Mouse (Mus musculus): ENCODE results near the gene Znhit6. TPM values are rescaled to one million over a fixed set of nuclear protein-coding genes. Genes with fewer than 3 reads are reported as not detected.

Znhit6 gene
- 3.9 and 4.9 TPM in 2 replicates for total RNA-seq (2014; rRNA removed)
- 1.6 and 1.8 TPM in 2 replicates for polyA plus RNA-seq (2012; rRNA removed)

GRCm38 (mm10) chr3:145575743-145576481 lies at the start of gene Znhit6:
TSS of gene Znhit6 (plus strand) at chr3:145576205.
- peak; percentile 85 for DNase-seq (ENCODE audit: extremely low read depth, low read depth, low spot score)
- peaks cover 11% of the 10 kb centered on the region for H3K36me3 ChIP-seq (ENCODE audit: control insufficient read depth, insufficient read depth, low read length)
- H3K79me2 ChIP-seq (ENCODE audit: control insufficient read depth, insufficient read depth, low read length) = 0 out of 2 replicates have a peak, but pooled peaks cover 3% of the 10 kb centered on the region
- peak within 1 kb of the TSS; percentile 68 for H3K9ac ChIP-seq (ENCODE audit: low read depth, low read length)
- no peak within 1 kb of the TSS for H3K27ac ChIP-seq (replicated peaks; ENCODE audit: insufficient read depth, low read depth, low read length)
- H3K27me3 ChIP-seq (ENCODE audit: control insufficient read depth, insufficient read depth, low read length) = no peaks in the 10 kb centered on the region
- TF ChIP-seq POLR2A (IDR thresholded peaks at IDR 0.05; ENCODE audit: extremely low read depth, insufficient read depth, low read length) = 0 out of 2 replicates have a peak, but pooled peaks have one; percentile 23
- no peak for TF ChIP-seq CTCF (IDR thresholded peaks at IDR 0.05; ENCODE audit: low read depth, low read length)
- peak within 1 kb of the TSS; percentile 81 for H3K4me3 ChIP-seq (ENCODE audit: insufficient read depth, low read depth, low read length)
- H3K4me1 ChIP-seq (ENCODE audit: control insufficient read depth, insufficient read depth, low read length) = peaks cover 4% of the 10 kb centered on the region
- 6% methylated on average over 37 of the region's 37 CpGs for WGBS

- Histone ChIP-seq H3K9ac (ENCODE audit: low read depth, low read length) (no peak overlapping the region), H3K4me1 (ENCODE audit: control insufficient read depth, insufficient read depth, low read length) (no peaks in the 10 kb centered on the region), H3K36me3 (ENCODE audit: control insufficient read depth, insufficient read depth, low read length) (no peaks in the 10 kb centered on the region), H3K27me3 (ENCODE audit: control insufficient read depth, insufficient read depth, low read length) (no peaks in the 10 kb centered on the region), H3K79me2 (ENCODE audit: control insufficient read depth, insufficient read depth, low read length) (no peaks in the 10 kb centered on the region), H3K27ac (replicated peaks; ENCODE audit: insufficient read depth, low read depth, low read length) (no peak overlapping the region), H3K4me3 (ENCODE audit: insufficient read depth, low read depth, low read length) (no peak overlapping the region)
- no peak for DNase-seq (ENCODE audit: extremely low read depth, low read depth, low spot score)
- WGBS = 90% methylated on average over 1 of the region's 1 CpGs
- TF ChIP-seq POLR2A (IDR thresholded peaks at IDR 0.05; ENCODE audit: extremely low read depth, insufficient read depth, low read length) = no peak
- TF ChIP-seq CTCF (IDR thresholded peaks at IDR 0.05; ENCODE audit: low read depth, low read length) = no peak
Measured at GRCm38 (mm10) chr3:145537870-145538269, 38.1 kb upstream of the Znhit6 start.

- TF ChIP-seq POLR2A (IDR thresholded peaks at IDR 0.05; ENCODE audit: extremely low read depth, insufficient read depth, low read length) = no peak
- no peak for TF ChIP-seq CTCF (IDR thresholded peaks at IDR 0.05; ENCODE audit: low read depth, low read length)
- Histone ChIP-seq H3K79me2 (ENCODE audit: control insufficient read depth, insufficient read depth, low read length) (no peaks in the 10 kb centered on the region), H3K27me3 (ENCODE audit: control insufficient read depth, insufficient read depth, low read length) (no peaks in the 10 kb centered on the region), H3K4me3 (ENCODE audit: insufficient read depth, low read depth, low read length) (no peak overlapping the region), H3K9ac (ENCODE audit: low read depth, low read length) (no peak overlapping the region), H3K36me3 (ENCODE audit: control insufficient read depth, insufficient read depth, low read length) (no peaks in the 10 kb centered on the region), H3K4me1 (ENCODE audit: control insufficient read depth, insufficient read depth, low read length) (no peaks in the 10 kb centered on the region), H3K27ac (replicated peaks; ENCODE audit: insufficient read depth, low read depth, low read length) (no peak overlapping the region)
- 86% methylated on average over 10 of the region's 10 CpGs for WGBS
- no peak for DNase-seq (ENCODE audit: extremely low read depth, low read depth, low spot score)
Measured at GRCm38 (mm10) chr3:145548441-145549415, 27.3 kb upstream of the Znhit6 start.

- Histone ChIP-seq H3K27me3 (ENCODE audit: control insufficient read depth, insufficient read depth, low read length) (no peaks in the 10 kb centered on the region), H3K27ac (replicated peaks; ENCODE audit: insufficient read depth, low read depth, low read length) (no peak overlapping the region), H3K79me2 (ENCODE audit: control insufficient read depth, insufficient read depth, low read length) (no peaks in the 10 kb centered on the region), H3K9ac (ENCODE audit: low read depth, low read length) (no peak overlapping the region), H3K4me1 (ENCODE audit: control insufficient read depth, insufficient read depth, low read length) (no peaks in the 10 kb centered on the region), H3K36me3 (ENCODE audit: control insufficient read depth, insufficient read depth, low read length) (no peaks in the 10 kb centered on the region), H3K4me3 (ENCODE audit: insufficient read depth, low read depth, low read length) (no peak overlapping the region)
- DNase-seq (ENCODE audit: extremely low read depth, low read depth, low spot score) = no peak
- 90% methylated on average over 3 of the region's 3 CpGs for WGBS
- TF ChIP-seq CTCF (IDR thresholded peaks at IDR 0.05; ENCODE audit: low read depth, low read length) (no peak), POLR2A (IDR thresholded peaks at IDR 0.05; ENCODE audit: extremely low read depth, insufficient read depth, low read length) (no peak)
Measured at GRCm38 (mm10) chr3:145550216-145550615, 25.8 kb upstream of the Znhit6 start.

GRCm38 (mm10) chr3:145554388-145554787 lies 21.6 kb upstream of the Znhit6 start:
- no peak overlapping the region for H3K9ac ChIP-seq (ENCODE audit: low read depth, low read length)

More at GRCm38 (mm10) chr3:145554388-145554787, 21.6 kb upstream of the Znhit6 start:
- Histone ChIP-seq H3K79me2 (ENCODE audit: control insufficient read depth, insufficient read depth, low read length) (no peaks in the 10 kb centered on the region), H3K4me1 (ENCODE audit: control insufficient read depth, insufficient read depth, low read length) (no peaks in the 10 kb centered on the region), H3K36me3 (ENCODE audit: control insufficient read depth, insufficient read depth, low read length) (no peaks in the 10 kb centered on the region), H3K27ac (replicated peaks; ENCODE audit: insufficient read depth, low read depth, low read length) (no peak overlapping the region), H3K4me3 (ENCODE audit: insufficient read depth, low read depth, low read length) (no peak overlapping the region), H3K27me3 (ENCODE audit: control insufficient read depth, insufficient read depth, low read length) (no peaks in the 10 kb centered on the region)
- no peak for DNase-seq (ENCODE audit: extremely low read depth, low read depth, low spot score)
- WGBS = 75% methylated on average over 2 of the region's 2 CpGs
- TF ChIP-seq POLR2A (IDR thresholded peaks at IDR 0.05; ENCODE audit: extremely low read depth, insufficient read depth, low read length) (no peak), CTCF (IDR thresholded peaks at IDR 0.05; ENCODE audit: low read depth, low read length) (no peak)
